Mouse (Mus musculus): Measurements from ENCODE around the gene Rnaseh2b. TPM values are rescaled to one million over a fixed set of nuclear protein-coding genes. Genes with fewer than 3 reads are reported as not detected.
A peak's percentile ranks its signal among the peaks of the same experiment; 100 is the strongest.

The Rnaseh2b gene
- total RNA-seq, 2 experiments from 2014 or later = 18.7 to 19.0 TPM

GRCm38 (mm10) chr14:62355201-62355600, 62.8 kb downstream of the Rnaseh2b start:
- no peak for DNase-seq (ENCODE audit: low spot score in 2 of 2)

GRCm38 (mm10) chr14:62361263-62361980, 69.0 kb downstream of the Rnaseh2b start:
- no peak for DNase-seq (ENCODE audit: low spot score in 2 of 2)

GRCm38 (mm10) chr14:62363774-62364173, 71.4 kb downstream of the Rnaseh2b start:
- no peak for DNase-seq (ENCODE audit: low spot score in 2 of 2)

DNA sequence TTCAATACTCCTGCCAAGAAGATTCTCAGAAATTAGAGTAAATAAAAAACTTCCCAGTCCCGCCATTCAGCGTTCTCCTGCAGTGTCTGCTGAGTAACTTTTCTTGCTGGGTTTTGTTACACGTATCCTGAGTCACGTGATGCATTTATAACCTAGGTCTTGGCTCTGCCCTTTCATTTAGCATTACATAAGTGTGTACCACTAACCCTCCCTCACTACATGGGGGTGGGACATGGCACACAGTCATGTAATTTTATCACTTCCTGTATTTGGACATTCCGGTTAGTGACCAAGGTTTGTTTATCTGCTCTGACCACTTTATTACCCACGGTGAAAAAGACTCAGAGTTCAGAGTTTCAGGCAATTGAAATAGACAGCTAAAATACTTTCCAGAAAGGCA, 78.4 kb downstream of the Rnaseh2b start:
- no peak for DNase-seq (ENCODE audit: low spot score in 2 of 2)

GRCm38 (mm10) chr14:62374001-62374400, 81.6 kb downstream of the Rnaseh2b start:
- no peak for DNase-seq (ENCODE audit: low spot score in 2 of 2)

DNA sequence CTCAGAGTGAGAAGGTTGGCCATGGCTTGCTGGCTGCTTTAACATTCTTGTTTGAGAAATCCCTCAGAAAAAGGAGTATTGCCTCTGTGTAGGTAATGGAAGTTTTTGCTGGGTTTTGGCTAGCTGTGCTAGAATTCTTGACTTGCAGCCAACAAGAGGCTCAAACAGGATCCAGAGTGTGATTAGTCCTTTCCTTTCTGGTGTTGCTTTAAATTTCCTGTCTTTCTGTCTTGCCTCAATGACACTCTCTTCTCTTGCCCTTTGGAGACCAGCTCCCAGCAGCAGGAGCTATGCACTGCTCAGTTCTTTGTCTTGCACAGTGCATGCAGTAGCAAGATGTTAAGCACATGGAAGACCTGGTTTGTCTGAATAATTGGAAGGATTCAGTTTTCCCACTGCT, 83.3 kb downstream of the Rnaseh2b start:
- no peak for DNase-seq (ENCODE audit: low spot score in 2 of 2)

DNA sequence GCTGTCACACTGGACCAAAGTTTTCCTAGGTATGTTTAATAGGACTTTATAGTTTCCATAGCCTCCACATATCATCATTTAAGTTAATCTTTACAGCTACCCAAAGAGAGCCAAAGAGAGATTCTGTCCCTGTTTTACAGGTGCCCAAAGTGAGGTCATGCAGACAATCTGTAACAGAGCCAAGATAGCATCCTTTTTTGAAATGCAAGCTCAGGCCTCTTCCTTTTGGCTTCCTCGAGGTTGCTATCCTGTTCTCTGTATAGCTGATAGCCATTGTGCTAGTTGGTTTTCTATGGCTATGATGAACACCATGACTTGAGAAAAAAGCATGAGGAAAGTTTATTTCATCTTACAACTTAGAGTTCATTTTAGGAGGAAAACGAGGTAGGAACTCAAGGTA, 83.7 kb downstream of the Rnaseh2b start:
- DNase-seq (ENCODE audit: low spot score in 2 of 2) = no peak

GRCm38 (mm10) chr14:62379391-62379790, 87.0 kb downstream of the Rnaseh2b start:
- DNase-seq (ENCODE audit: low spot score in 2 of 2) = no peak

DNA sequence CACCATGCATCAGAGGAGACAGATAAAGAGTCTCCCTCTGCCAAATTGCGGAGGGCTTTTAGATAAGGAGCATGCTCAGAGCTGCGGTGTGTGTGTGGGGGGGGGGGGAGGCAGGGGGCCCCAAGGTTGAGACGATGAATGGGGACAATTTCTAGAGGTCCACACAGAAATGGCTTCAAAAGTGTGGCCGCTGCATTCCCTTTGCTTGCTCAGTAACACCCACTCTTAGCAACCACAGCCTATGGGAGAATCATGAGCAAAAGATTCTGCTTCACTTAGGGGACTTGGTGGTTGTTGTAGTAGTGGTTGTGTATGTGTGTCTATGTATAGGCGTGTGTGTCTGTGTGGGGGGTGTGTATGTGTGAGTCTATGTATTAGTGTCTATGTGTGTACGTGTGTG, 88.2 kb downstream of the Rnaseh2b start:
- DNase-seq (ENCODE audit: low spot score in 2 of 2) = no peak

- no peak for DNase-seq (ENCODE audit: low spot score in 2 of 2)
Measured at GRCm38 (mm10) chr14:62383109-62383508, 90.7 kb downstream of the Rnaseh2b start.

GRCm38 (mm10) chr14:62383786-62384299, 91.5 kb downstream of the Rnaseh2b start:
- no peak for DNase-seq (ENCODE audit: low spot score in 2 of 2)

DNA sequence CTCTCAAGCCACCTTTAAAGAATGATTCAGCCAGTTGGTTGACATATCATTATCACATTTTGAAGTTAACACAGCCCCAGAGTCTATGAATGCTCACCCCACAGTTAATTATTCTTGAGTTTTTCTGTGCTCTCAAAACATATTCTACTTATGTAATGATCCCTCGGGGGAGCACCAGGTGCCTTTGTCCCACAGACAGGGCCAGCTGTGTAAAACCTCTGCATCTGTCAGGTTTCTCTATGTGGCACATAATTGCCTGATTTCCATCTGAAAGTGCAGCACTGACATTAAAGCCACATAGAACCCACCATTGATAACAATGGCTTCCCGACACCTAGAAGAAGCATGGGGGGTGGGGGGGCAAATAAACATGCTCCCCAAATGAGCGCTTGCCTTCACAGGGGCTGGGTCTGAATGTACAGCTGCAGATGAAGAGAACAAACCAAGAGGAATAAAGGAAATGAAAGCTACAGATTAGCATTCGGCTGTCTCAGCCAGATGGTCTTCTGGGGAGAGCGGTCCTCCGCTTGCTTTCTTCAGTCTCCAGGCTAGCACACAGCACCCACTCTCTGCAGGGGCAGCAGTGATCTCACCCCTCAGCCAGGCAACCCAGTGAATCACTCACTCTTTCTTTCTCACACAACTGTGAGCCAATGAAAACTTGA, 96.8 kb downstream of the Rnaseh2b start:
- peak; percentile 31 to 36 for DNase-seq (ENCODE audit: low spot score in 2 of 2)

- DNase-seq (ENCODE audit: low spot score in 2 of 2) = peak in 1 of 2 experiments; percentile 36
Measured at GRCm38 (mm10) chr14:62389729-62390536, 97.5 kb downstream of the Rnaseh2b start.

DNA sequence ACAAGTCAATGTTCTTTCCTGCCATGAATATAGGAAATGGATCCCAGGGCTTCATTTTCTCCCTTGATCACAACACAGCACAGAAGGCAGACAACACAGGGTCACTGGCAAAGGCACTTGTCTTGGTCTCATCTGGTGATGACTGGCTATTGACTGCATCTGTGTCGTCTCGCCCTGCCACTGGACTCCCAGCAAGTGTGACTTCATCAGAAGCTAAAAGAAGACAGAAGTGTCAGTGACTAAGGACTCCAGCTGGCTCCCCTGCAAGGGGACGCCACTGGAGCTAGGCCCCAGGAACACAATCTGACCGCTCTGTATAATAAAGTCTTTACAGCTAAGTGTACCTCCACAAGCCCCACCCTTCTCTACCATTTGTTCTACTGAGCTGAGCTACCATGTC, 100.4 kb downstream of the Rnaseh2b start:
- DNase-seq (ENCODE audit: low spot score in 2 of 2) = no peak

DNA sequence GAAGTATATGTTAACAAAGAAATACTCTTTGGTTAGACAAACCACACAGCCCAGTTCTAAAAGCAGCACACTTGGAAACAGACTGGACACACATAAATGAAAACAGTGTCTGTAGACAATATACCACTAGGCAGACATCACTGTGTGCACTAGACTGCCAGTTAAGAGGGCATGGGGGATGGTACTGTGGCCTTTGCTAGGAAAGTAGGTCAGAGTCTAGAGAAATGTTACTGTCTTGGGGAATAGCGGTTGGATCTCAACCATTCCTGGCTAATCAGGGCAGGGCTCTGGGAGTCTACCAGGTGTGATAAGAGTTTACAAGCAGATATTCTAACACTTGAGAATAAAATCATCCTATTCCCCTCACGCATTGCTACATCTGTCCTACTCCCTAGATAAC, 103.0 kb downstream of the Rnaseh2b start:
- no peak for DNase-seq (ENCODE audit: low spot score in 2 of 2)

DNA sequence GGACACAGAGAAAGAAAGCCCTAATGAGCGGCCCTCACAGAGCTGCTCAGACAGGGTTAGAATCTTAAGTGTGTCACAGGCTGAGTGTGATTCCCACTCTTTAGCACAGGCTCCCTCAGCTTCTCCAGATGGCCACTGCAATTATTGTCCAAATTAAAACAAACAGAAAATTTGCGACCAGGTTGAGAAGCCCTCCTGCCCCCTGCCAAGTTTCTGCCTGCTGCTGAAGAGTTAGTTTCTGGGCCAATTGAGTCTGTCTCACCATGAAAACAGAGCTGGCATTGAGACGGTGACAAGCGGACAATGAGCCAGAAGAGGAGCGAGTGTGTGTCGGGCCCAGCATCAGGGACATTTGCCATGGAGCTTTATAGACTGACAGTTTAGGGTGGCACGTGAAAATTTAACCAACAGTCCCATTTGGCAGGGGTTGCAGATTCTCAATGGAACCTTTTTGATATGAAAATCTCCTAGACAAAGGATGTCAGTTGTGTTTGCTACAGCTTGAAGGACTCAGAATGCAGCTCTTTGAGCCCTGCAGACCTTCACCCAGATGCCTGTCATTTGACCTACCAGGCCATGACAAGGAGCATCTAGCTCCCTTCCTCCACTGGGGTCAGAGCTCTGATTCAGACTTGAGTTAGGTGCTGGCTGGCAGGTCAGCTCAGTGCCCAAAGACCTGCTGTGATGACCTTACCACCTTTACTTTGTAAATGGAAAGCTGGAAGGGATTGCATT, 123.8 kb downstream of the Rnaseh2b start:
- peak; percentile 51 to 60 for DNase-seq (ENCODE audit: low spot score in 2 of 2)

- peak; percentile 41 to 59 for DNase-seq (ENCODE audit: low spot score in 2 of 2)
Measured at GRCm38 (mm10) chr14:62416742-62417134, 124.3 kb downstream of the Rnaseh2b start.

- no peak for DNase-seq (ENCODE audit: low spot score in 2 of 2)
Measured at GRCm38 (mm10) chr14:62417501-62417900, 125.1 kb downstream of the Rnaseh2b start.

- DNase-seq (ENCODE audit: low spot score in 2 of 2) = no peak
Measured at GRCm38 (mm10) chr14:62422265-62422664, 129.9 kb downstream of the Rnaseh2b start.
